Mouse (Mus musculus): ENCODE measurements at regions not wholly inside any gene's neighbourhood (a gene's known extent, or its start where the extent isn't known, plus 50 kb on each side); places are given as distances from the start of the nearest gene placed in this dataset.

- DNase-seq: no peak
Measured at GRCm38 (mm10) chr13:5802079-5802478, 59.2 kb upstream of the Klf6 start.

- DNase-seq: no peak
Measured at GRCm38 (mm10) chr13:5802826-5803225, 58.5 kb upstream of the Klf6 start.

GRCm38 (mm10) chr13:5803540-5804380 lies 57.5 kb upstream of the Klf6 start:
- DNase-seq: no peak

GRCm38 (mm10) chr13:5804381-5804941 lies 56.8 kb upstream of the Klf6 start:
- no peak for DNase-seq

GRCm38 (mm10) chr13:5808380-5808779 lies 52.9 kb upstream of the Klf6 start:
- DNase-seq: no peak

Measured in cerebellum, postnatal 10 days (tissue).